Mouse (Mus musculus) thymus, postnatal 0 days (tissue): ENCODE data around the gene Kcnq2. TPM values are rescaled to one million over a fixed set of nuclear protein-coding genes. Genes with fewer than 3 reads are reported as not detected.

Source experiments
- DNase-seq: peaks from one replicate; pipeline ENCODE4 v3.0.0-alpha.2; 2015; ENCODE audit warnings: low spot score
- polyA plus RNA-seq: library from polyadenylated mRNA; unstranded; fragments of >200 nt; fragmentation: Nextera tagmentation; extraction: Ambion mirVana; gene quantifications from 2 replicates; pipeline ENCODE4 v1.2.1, GENCODE M21; 2015

The Kcnq2 gene
- polyA plus RNA-seq, 1 experiment from 2014 or later = 0.07 TPM

- DNase-seq = no peak
Observed at GRCm38 (mm10) chr2:181043437-181043836, 91.7 kb downstream of the Kcnq2 start, which contains the start of gene Chrna4. TSS of gene Chrna4 (minus strand) at chr2:181043546.

GRCm38 (mm10) chr2:181042376-181042775, 92.7 kb downstream of the Kcnq2 start:
- no peak for DNase-seq

GRCm38 (mm10) chr2:181041941-181042340, 93.2 kb downstream of the Kcnq2 start:
- no peak for DNase-seq

GRCm38 (mm10) chr2:181039356-181039680, 95.8 kb downstream of the Kcnq2 start:
- no peak for DNase-seq

- no peak for DNase-seq
Observed at GRCm38 (mm10) chr2:181038644-181039355, 96.3 kb downstream of the Kcnq2 start.

- DNase-seq = no peak
Observed at GRCm38 (mm10) chr2:181036561-181036960, 98.5 kb downstream of the Kcnq2 start.

GRCm38 (mm10) chr2:181035186-181035585, 99.9 kb downstream of the Kcnq2 start:
- DNase-seq = no peak

- DNase-seq = no peak
Observed at GRCm38 (mm10) chr2:181033310-181033709, 101.8 kb downstream of the Kcnq2 start.

- DNase-seq = no peak
Observed at GRCm38 (mm10) chr2:181032407-181032806, 102.7 kb downstream of the Kcnq2 start.

- DNase-seq = no peak
Observed at GRCm38 (mm10) chr2:181031406-181031934, 103.6 kb downstream of the Kcnq2 start.

Other genes with a start within 250 kb of the Kcnq2 start
- gene Ythdf1, start 214.4 kb downstream of the Kcnq2 start, polyA plus RNA-seq = 52.6 and 53.9 TPM in 2 replicates
- gene Birc7, start 206.3 kb downstream of the Kcnq2 start, polyA plus RNA-seq = 0.30 and 0.40 TPM in 2 replicates
- gene Nkain4, start 180.6 kb downstream of the Kcnq2 start, polyA plus RNA-seq = 28.0 and 30.0 TPM in 2 replicates
- 52.0 and 66.6 TPM in 2 replicates for gene Arfgap1, start 168.1 kb downstream of the Kcnq2 start, polyA plus RNA-seq
- 0.14 and 0.57 TPM in 2 replicates for gene Col20a1, start 148.8 kb downstream of the Kcnq2 start, polyA plus RNA-seq
- gene Chrna4, start 91.8 kb downstream of the Kcnq2 start, polyA plus RNA-seq = 0.14 and 0.38 TPM in 2 replicates
- not detected in 2 replicates for gene Eef1a2, start 21.7 kb upstream of the Kcnq2 start, polyA plus RNA-seq
- 270 and 288 TPM in 2 replicates for gene Ppdpf, start 51.9 kb upstream of the Kcnq2 start, polyA plus RNA-seq
- gene Ptk6, start 67.5 kb upstream of the Kcnq2 start, polyA plus RNA-seq = 0.03 and 0.05 TPM in 2 replicates
- 0.24 and 0.30 TPM in 2 replicates for gene Srms, start 77.9 kb upstream of the Kcnq2 start, polyA plus RNA-seq
- 0.39 and 0.54 TPM in 2 replicates for gene Fndc11, start 84.7 kb upstream of the Kcnq2 start, polyA plus RNA-seq
- gene Helz2, start 106.7 kb upstream of the Kcnq2 start, polyA plus RNA-seq = 5.0 TPM in 2 replicates
- 11.8 and 14.1 TPM in 2 replicates for gene Gmeb2, start 152.7 kb upstream of the Kcnq2 start, polyA plus RNA-seq
- 0.22 and 0.27 TPM in 2 replicates for gene Stmn3, start 179.2 kb upstream of the Kcnq2 start, polyA plus RNA-seq
- gene Rtel1, start 184.4 kb upstream of the Kcnq2 start, polyA plus RNA-seq = 31.9 and 37.6 TPM in 2 replicates
- 36.4 and 37.6 TPM in 2 replicates for gene Zgpat, start 229.6 kb upstream of the Kcnq2 start, polyA plus RNA-seq
- 55.8 and 68.0 TPM in 2 replicates for gene Arfrp1, start 230.1 kb upstream of the Kcnq2 start, polyA plus RNA-seq
- 35.7 and 40.7 TPM in 2 replicates for gene Lime1, start 244.8 kb upstream of the Kcnq2 start, polyA plus RNA-seq